Mouse (Mus musculus): Measurements from ENCODE around the gene Gm8229. TPM values are rescaled to one million over a fixed set of nuclear protein-coding genes. Genes with fewer than 3 reads are reported as not detected.
"Not testable (repeated sequence)": the region's sequence is repeated elsewhere in the genome, so short reads cannot be mapped to it uniquely, and the experiment has no call there.

Gene Gm8229
- not detected for total RNA-seq (2021)

DNA sequence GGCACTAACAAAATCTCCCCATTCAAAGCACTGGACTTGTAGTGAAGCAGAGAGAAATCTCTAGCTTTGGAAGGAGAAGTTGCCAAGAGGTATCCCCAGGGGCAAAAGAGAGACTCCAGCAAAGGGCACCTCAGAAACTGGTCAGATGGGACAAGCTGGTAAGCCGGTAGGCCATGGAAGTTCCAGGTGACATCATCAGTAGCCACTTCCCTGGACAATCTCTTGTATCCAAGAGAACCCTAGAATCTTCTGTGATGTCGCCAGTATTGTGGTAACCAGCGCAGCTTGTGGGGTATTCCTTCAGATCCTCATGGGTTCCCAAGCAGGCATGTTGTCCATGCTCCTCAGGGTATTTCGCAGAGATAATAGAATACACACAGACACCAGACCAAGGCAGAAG is at the start of gene Gm8229:
TSS of gene Gm8229 (plus strand) at position 301 of the 400 bp plus-strand sequence.
- DNase-seq (ENCODE audit: extremely low spot score in 1 of 2, low spot score in 1 of 2) = not testable (repeated sequence)

DNA sequence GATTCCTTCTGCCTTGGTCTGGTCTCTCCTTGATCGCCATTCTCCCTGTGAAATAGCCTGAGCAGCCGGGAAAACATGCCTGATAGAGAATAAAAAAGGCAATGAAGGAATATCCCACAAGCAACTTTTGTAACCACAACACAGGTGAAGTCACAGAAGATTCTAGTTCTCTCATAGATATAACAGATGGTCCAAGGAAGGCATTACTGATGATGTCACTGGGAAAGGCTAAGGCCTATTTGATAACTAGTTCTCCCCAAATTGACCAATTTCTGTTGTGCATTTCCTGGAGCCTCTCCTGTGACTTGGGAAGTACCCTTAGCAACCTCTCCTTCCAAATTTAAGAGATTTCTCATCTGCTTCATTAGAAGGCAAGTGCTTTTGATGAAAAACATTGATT is 26.7 kb upstream of the Gm8229 start, which contains the start of gene Gm5930:
TSS of gene Gm5930 (minus strand) at position 101 of the 400 bp plus-strand sequence.
- DNase-seq (ENCODE audit: extremely low spot score in 1 of 2, low spot score in 1 of 2) = not testable (repeated sequence)

DNA sequence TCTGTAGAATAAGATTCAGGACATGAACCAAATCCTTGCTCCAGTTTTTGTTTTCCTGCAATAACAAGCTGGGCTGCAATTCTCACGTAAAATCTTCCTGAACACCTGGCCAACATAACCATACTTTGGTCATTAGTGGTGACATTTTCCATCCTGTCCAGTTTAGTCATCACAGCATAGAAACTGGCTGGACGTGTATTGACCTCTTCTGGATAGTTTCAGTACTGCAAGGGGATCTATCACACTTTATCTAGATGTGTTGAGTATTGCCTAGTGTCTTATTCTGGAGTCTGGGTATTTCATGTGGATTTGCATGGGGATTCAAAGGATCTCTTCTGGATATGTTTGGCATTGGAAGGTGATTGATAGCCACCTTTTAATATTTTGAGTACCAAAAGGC is 3.7 kb upstream of the Gm8229 start:
- DNase-seq (ENCODE audit: extremely low spot score in 1 of 2, low spot score in 1 of 2) = not testable (repeated sequence)

DNA sequence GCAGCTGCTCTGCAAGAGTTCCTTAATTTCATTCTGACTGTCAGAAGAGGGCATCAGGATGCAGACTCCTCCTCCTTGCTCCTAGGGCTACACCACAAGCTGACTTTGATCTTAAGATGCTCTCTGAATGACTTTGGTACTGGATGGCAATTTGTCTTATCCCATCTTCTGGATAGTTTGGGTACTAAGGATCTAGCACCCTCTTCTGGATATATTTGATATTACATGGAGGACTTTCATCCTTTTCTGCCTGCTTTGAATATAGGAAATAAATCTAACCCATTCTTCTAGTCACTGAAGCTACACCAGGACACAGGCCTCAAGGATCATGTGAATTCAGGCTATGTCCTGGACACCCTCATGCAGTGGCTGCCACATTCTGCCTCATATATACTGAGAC is 2.9 kb upstream of the Gm8229 start:
- DNase-seq (ENCODE audit: extremely low spot score in 1 of 2, low spot score in 1 of 2) = not testable (repeated sequence)

DNA sequence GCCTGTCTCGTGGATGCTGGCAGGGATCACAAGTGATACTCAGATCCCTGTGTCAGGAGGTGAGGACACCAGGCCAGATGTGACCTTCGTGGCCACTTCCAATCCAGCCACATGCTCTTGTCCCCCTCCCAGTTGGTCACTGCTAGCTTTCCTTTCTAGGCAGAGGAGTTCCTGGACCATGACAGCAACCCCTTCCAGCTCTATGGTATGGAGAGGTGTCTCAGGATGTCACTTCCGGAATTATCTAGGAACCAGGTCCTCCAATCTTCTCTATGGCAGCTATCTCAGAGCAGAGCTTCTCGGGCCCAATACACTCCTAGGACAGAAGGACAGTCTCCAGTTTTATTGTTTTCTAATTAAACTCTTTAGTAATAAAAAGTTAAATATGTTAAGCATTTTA is 19.1 kb downstream of the Gm8229 start:
- DNase-seq (ENCODE audit: extremely low spot score in 1 of 2, low spot score in 1 of 2) = not testable (repeated sequence)

DNA sequence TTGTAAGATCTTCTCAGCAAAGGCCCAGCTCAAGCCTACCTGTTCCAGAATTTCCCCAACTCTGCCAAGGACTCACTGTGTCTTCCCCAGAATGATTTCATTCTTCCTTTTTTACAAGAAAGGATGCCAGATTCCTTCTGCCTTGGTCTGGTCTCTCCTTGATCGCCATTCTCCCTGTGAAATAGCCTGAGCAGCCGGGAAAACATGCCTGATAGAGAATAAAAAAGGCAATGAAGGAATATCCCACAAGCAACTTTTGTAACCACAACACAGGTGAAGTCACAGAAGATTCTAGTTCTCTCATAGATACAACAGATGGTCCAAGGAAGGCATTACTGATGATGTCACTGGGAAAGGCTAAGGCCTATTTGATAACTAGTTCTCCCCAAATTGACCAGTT is 45.4 kb downstream of the Gm8229 start, which contains the start of gene Gm3371:
TSS of gene Gm3371 (minus strand) at position 101 of the 400 bp plus-strand sequence.
- not testable (repeated sequence) for DNase-seq (ENCODE audit: extremely low spot score in 1 of 2, low spot score in 1 of 2)

Other genes starting within 250 kb of the Gm8229 start
- gene Gm3327, start 241.5 kb upstream of the Gm8229 start, total RNA-seq (2021) = not detected
- gene Gm8212, start 167.7 kb upstream of the Gm8229 start, total RNA-seq (2021) = not detected
- not detected for gene 4930503E14Rik, start 152.1 kb upstream of the Gm8229 start, total RNA-seq (2021)
- gene Gm8220, start 79.8 kb upstream of the Gm8229 start, total RNA-seq (2021) = not detected
- gene Gm5930, start 26.8 kb upstream of the Gm8229 start, total RNA-seq (2021) = not detected
- not detected for gene Gm3371, start 45.3 kb downstream of the Gm8229 start, total RNA-seq (2021)
- gene Gm8232, start 68.3 kb downstream of the Gm8229 start, total RNA-seq (2021) = not detected
- not detected for gene BC061237, start 127.1 kb downstream of the Gm8229 start, total RNA-seq (2021)
- not detected for gene Gm17093, start 152.9 kb downstream of the Gm8229 start, total RNA-seq (2021)
- gene Gm8247, start 217.8 kb downstream of the Gm8229 start, total RNA-seq (2021) = not detected